Mouse (Mus musculus) testis, adult 2 months (tissue): ENCODE results near the gene Cyb5r2.

Experiments
- CTCF ChIP-seq: fragments of 200-500 bp; IDR thresholded peaks from 2 replicates; pipeline ENCODE4 v1.5.1; 2012; ENCODE audit warnings: low read depth, mild to moderate bottlenecking, inconsistent platforms, low read length, moderate library complexity; ENCODE audit not compliant: control insufficient read depth, insufficient read depth, insufficient replicate concordance
- POLR2A ChIP-seq: fragments of 200-500 bp; IDR thresholded peaks from 2 replicates; pipeline ENCODE4 v1.6.1; 2012; ENCODE audit warnings: low read depth, mild to moderate bottlenecking, inconsistent platforms, low read length, moderate library complexity; ENCODE audit not compliant: control insufficient read depth

DNA sequence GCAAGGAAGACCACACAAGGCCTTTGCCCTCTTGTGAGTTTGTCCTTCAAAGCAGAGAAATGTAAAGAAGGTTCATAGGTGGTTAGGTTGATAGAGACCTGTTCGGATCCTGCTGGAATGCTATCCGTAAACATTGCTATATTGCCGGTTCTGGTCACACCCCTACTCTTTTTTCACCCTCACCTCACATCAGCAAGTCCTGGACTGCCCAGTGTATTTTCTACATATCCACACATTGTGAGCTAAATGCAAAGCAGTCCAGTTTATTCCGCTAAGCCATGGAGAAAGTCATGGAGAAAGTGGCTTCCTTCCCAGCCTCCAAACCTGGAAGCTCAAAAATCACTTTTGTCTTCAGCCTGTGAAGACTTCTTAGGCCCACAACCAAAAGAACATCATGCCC lies 8.1 kb downstream of the Cyb5r2 start:
- TF ChIP-seq CTCF (no peak), POLR2A (no peak)
